11 mouse cellular contexts compared by ENCODE assay signal in the genomic region with DNA sequence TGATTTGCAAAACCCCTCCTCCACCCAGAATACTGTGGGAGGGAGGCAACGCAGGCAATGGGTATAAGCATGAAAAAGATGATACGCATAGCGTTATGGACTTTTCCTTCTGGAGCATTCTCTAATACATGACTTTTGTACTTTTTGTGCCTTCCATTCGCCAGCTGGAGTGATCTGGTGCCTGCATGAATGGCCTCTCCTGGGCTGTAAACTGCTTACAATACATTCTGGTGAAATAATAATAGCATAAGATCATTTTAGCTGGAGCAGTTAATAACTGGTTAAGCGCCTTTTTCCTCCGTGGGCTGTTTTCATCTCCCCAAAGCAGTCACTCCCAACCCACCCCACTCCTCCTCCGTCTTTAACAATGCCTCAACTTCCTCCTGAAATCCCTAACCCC. TPM values are rescaled to one million over a fixed set of nuclear protein-coding genes. Genes with fewer than 3 reads are reported as not detected.
DNase-seq lines count a peak whose midpoint lies in the region; ATAC-seq and TF ChIP-seq lines count a peak whose summit lies in the region.
"Had no signal": no experiment of that assay in that cellular context is flagged by ENCODE, and none has a peak within 500 bp of the region (broad histone marks: within the 10 kb centered on the region; RNA-seq: fewer than 3 reads in every experiment).

No protein-coding gene starts in this region.

- H3K4me2 ChIP-seq in lung, embryonic 16.5 days (ENCODE audit: low read depth, low read length): peak overlapping the region; percentile 71
- H3K4me2 ChIP-seq in intestine, postnatal 0 days (replicated peaks; ENCODE audit: low read depth): peak overlapping the region; percentile 76

- no peak for TF ChIP-seq CTCF in intestine, postnatal 0 days (IDR thresholded peaks at IDR 0.05; ENCODE audit: low read depth)
- no peak for TF ChIP-seq CTCF in olfactory bulb, adult 2 months (IDR thresholded peaks at IDR 0.05; ENCODE audit: insufficient read depth, low read depth, low read length)

- H3K4me3 ChIP-seq in lung, embryonic 16.5 days (ENCODE audit: low read length): peak overlapping the region; percentile 50
- peak overlapping the region; percentile 50 for H3K4me3 ChIP-seq in intestine, postnatal 0 days (ENCODE audit: low read depth, low read length)
- peak overlapping the region; percentile 76 for H3K4me3 ChIP-seq in olfactory bulb, adult 2 months (ENCODE audit: insufficient read depth, low read depth, low read length)

- peaks cover 40% of the 10 kb centered on the region for H3K27me3 ChIP-seq in lung, embryonic 16.5 days (ENCODE audit: control insufficient read depth, insufficient read depth, low read depth, low read length)
- peaks cover 38% of the 10 kb centered on the region for H3K27me3 ChIP-seq in intestine, postnatal 0 days (replicated peaks; ENCODE audit: control insufficient read depth, insufficient read depth, low read length)

- no peak for TF ChIP-seq POLR2A in olfactory bulb, adult 2 months (IDR thresholded peaks at IDR 0.05; ENCODE audit: insufficient read depth, low read depth, low read length)

- H3K9ac ChIP-seq in lung, embryonic 16.5 days (ENCODE audit: low read length): no peak overlapping the region
- no peak overlapping the region for H3K9ac ChIP-seq in intestine, postnatal 0 days (ENCODE audit: low read depth, low read length)

- H3K27ac ChIP-seq in lung, embryonic 16.5 days (ENCODE audit: low read length): no peak overlapping the region
- no peak overlapping the region for H3K27ac ChIP-seq in intestine, postnatal 0 days (ENCODE audit: low read depth, low read length)
- H3K27ac ChIP-seq in olfactory bulb, adult 2 months (ENCODE audit: insufficient read depth, low read depth, low read length): peak overlapping the region; percentile 84

- ATAC-seq in frontal cortex, adult (ENCODE audit: low TSS enrichment): peak; percentile 17
- ATAC-seq in lung, embryonic 16.5 days (ENCODE audit: low read depth): no peak
- ATAC-seq in intestine, postnatal 0 days: no peak
- no peak for ATAC-seq in megakaryocyte-erythroid progenitor cell, adult 5-6 weeks (replicated peaks; ENCODE audit: low FRiP score, low TSS enrichment, poor library complexity, severe bottlenecking)

- 31% methylated on average over 7 of the region's 7 CpGs for WGBS in lung, embryonic 16.5 days
- 34% methylated on average over 7 of the region's 7 CpGs for WGBS in intestine, postnatal 0 days
- 6% methylated on average over 7 of the region's 7 CpGs for WGBS in olfactory bulb, adult 2 months

- no peak for DNase-seq in frontal cortex, postnatal 14 days (ENCODE audit: low spot score in 2 of 2)
- DNase-seq in lung, postnatal 10 days: no peak
- no peak for DNase-seq in urinary bladder, adult 18-20 months (ENCODE audit: low spot score in 2 of 2)

- H3K9me3 ChIP-seq in lung, embryonic 16.5 days (ENCODE audit: control insufficient read depth, low read length): no peaks in the 10 kb centered on the region
- H3K9me3 ChIP-seq in intestine, postnatal 0 days (ENCODE audit: control insufficient read depth): no peaks in the 10 kb centered on the region

- no peaks in the 10 kb centered on the region for H3K36me3 ChIP-seq in lung, embryonic 16.5 days (ENCODE audit: control insufficient read depth, insufficient read depth, low read length)
- no peaks in the 10 kb centered on the region for H3K36me3 ChIP-seq in intestine, postnatal 0 days (ENCODE audit: control insufficient read depth, insufficient read depth)

- no peaks in the 10 kb centered on the region; the same call in 1 of the 2 replicates for H3K4me1 ChIP-seq in lung, embryonic 16.5 days (replicated peaks; ENCODE audit: control insufficient read depth, insufficient read depth, low read length)
- H3K4me1 ChIP-seq in intestine, postnatal 0 days (replicated peaks; ENCODE audit: control insufficient read depth, insufficient read depth, low read length): no peaks in the 10 kb centered on the region
- peaks cover 2% of the 10 kb centered on the region; the same call in 1 of the 2 replicates for H3K4me1 ChIP-seq in olfactory bulb, adult 2 months (ENCODE audit: control insufficient read depth, insufficient read depth, low read length)

RNA-seq across cellular contexts. Expression of a gene that starts 0.5 kb away (rescaled TPM):
- polyA plus RNA-seq in lung, embryonic 16.5 days (2015; fragmentation: Nextera tagmentation; extraction: Ambion mirVana): 0.14 and 0.89 TPM in 2 replicates
- polyA plus RNA-seq in intestine, postnatal 0 days (2015; fragmentation: Nextera tagmentation; extraction: Ambion mirVana): 1.1 TPM in 2 replicates
- not detected in 2 replicates for polyA plus RNA-seq in olfactory bulb, adult 2 months (2012; ENCODE audit: insufficient read depth, insufficient read length, low replicate concordance, missing spikeins)
- total RNA-seq in megakaryocyte-erythroid progenitor cell, adult 5-6 weeks (2014; fragmentation: Nextera tagmentation): not detected in 2 replicates
- total RNA-seq in megakaryocyte-erythroid progenitor cell, adult 5-6 weeks (2017): not detected in 2 replicates
- polyA plus RNA-seq: C2C12; large intestine, adult 2 months; small intestine, adult 2 months had no signal
